Mouse (Mus musculus): Measurements from ENCODE around the gene Pcmt1.
A peak's percentile ranks its signal among the peaks of the same experiment; 100 is the strongest.

DNA sequence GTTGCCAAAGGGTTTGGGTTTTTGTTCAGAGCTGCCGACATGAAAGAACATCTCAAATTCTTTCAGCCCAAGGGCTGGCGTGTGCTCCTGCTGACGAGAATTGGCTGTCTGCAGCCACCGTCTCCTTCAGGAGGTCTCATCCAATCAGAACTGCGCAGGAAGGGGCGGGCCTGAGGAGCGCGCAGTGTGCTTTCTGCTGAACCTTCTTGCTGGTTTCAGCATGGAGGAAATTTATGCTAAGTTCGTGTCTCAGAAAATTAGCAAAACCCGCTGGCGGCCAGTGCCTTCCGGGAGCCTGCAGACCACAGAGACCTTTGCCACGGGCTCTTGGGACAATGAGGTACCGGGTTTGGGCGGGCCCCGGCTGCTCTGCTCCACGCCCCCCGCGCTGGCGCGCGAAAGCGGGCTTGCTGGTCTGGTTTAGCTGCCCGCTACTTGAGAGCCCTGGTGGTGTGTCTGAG, 13.6 kb downstream of the Pcmt1 start, which contains the start of gene Nup43:
- TF ChIP-seq POLR2A (IDR thresholded peaks at IDR 0.05; ENCODE audit: insufficient read depth, low read length) (peak; percentile 41), CTCF (IDR thresholded peaks at IDR 0.05; ENCODE audit: low read depth, low read length) (no peak), EP300 (IDR thresholded peaks at IDR 0.05; ENCODE audit: insufficient read depth, low read depth, low read length) (no peak)
